Mouse (Mus musculus): Measurements from ENCODE around the gene Usp3. TPM values are rescaled to one million over a fixed set of nuclear protein-coding genes. Genes with fewer than 3 reads are reported as not detected.

Gene Usp3
- polyA plus RNA-seq, 1 experiment from 2014 or later: 75.2 TPM

GRCm38 (mm10) chr9:66586533-66586932 lies 6.4 kb downstream of the Usp3 start:
- Histone ChIP-seq H3K27me3 (no peaks in the 10 kb centered on the region), H3K4me1 (peaks cover 36% of the 10 kb centered on the region), H3K4me2 (no peak overlapping the region), H3K9me3 (no peaks in the 10 kb centered on the region), H3K27ac (no peak overlapping the region), H3K4me3 (no peak overlapping the region), H3K36me3 (no peaks in the 10 kb centered on the region), H3K9ac (no peak overlapping the region)
- 34% methylated on average over 1 of the region's 1 CpGs for WGBS
- ATAC-seq (ENCODE audit: insufficient number of reproducible peaks, insufficient read depth, low FRiP score, low TSS enrichment, low read depth): no peak

- Histone ChIP-seq H3K27ac (no peak overlapping the region), H3K27me3 (no peaks in the 10 kb centered on the region), H3K36me3 (no peaks in the 10 kb centered on the region), H3K4me2 (no peak overlapping the region), H3K4me3 (no peak overlapping the region), H3K9me3 (no peaks in the 10 kb centered on the region), H3K9ac (no peak overlapping the region), H3K4me1 (peaks cover 26% of the 10 kb centered on the region)
- 51% methylated on average over 1 of the region's 1 CpGs for WGBS
- no peak for ATAC-seq (ENCODE audit: insufficient number of reproducible peaks, insufficient read depth, low FRiP score, low TSS enrichment, low read depth)
These were observed 7.8 kb downstream of the Usp3 start for GRCm38 (mm10) chr9:66585191-66585590.

- no peak overlapping the region for H3K27ac ChIP-seq
- no peaks in the 10 kb centered on the region for H3K9me3 ChIP-seq
- peaks cover 20% of the 10 kb centered on the region for H3K4me1 ChIP-seq
- no peak overlapping the region for H3K9ac ChIP-seq
- H3K4me2 ChIP-seq: no peak overlapping the region
- H3K36me3 ChIP-seq: no peaks in the 10 kb centered on the region
- ATAC-seq (ENCODE audit: insufficient number of reproducible peaks, insufficient read depth, low FRiP score, low TSS enrichment, low read depth): no peak
- H3K27me3 ChIP-seq: no peaks in the 10 kb centered on the region
- no peak overlapping the region for H3K4me3 ChIP-seq
These were observed 8.8 kb downstream of the Usp3 start for GRCm38 (mm10) chr9:66584176-66584575.

- no peaks in the 10 kb centered on the region for H3K36me3 ChIP-seq
- no peak for ATAC-seq (ENCODE audit: insufficient number of reproducible peaks, insufficient read depth, low FRiP score, low TSS enrichment, low read depth)
- H3K4me2 ChIP-seq: no peak overlapping the region
- WGBS: 96% methylated on average over 1 of the region's 1 CpGs
- H3K9me3 ChIP-seq: no peaks in the 10 kb centered on the region
- no peaks in the 10 kb centered on the region for H3K27me3 ChIP-seq
- H3K4me1 ChIP-seq: peaks cover 13% of the 10 kb centered on the region
- H3K9ac ChIP-seq: no peak overlapping the region
- H3K4me3 ChIP-seq: no peak overlapping the region
- H3K27ac ChIP-seq: no peak overlapping the region
These were observed 9.7 kb downstream of the Usp3 start for GRCm38 (mm10) chr9:66583244-66583643.

GRCm38 (mm10) chr9:66581694-66582093 lies 11.2 kb downstream of the Usp3 start:
- H3K4me2 ChIP-seq: no peak overlapping the region
- WGBS: 85% methylated on average over 3 of the region's 3 CpGs
- ATAC-seq (ENCODE audit: insufficient number of reproducible peaks, insufficient read depth, low FRiP score, low TSS enrichment, low read depth): no peak
- no peak overlapping the region for H3K9ac ChIP-seq
- H3K27me3 ChIP-seq: no peaks in the 10 kb centered on the region
- H3K4me3 ChIP-seq: no peak overlapping the region
- no peaks in the 10 kb centered on the region for H3K9me3 ChIP-seq
- H3K27ac ChIP-seq: no peak overlapping the region
- H3K36me3 ChIP-seq: no peaks in the 10 kb centered on the region
- peaks cover 4% of the 10 kb centered on the region for H3K4me1 ChIP-seq

GRCm38 (mm10) chr9:66580722-66581121 lies 12.2 kb downstream of the Usp3 start:
- Histone ChIP-seq H3K27ac (no peak overlapping the region), H3K27me3 (no peaks in the 10 kb centered on the region), H3K4me2 (no peak overlapping the region), H3K9ac (no peak overlapping the region), H3K9me3 (no peaks in the 10 kb centered on the region), H3K4me3 (no peak overlapping the region), H3K4me1 (no peaks in the 10 kb centered on the region), H3K36me3 (no peaks in the 10 kb centered on the region)
- 67% methylated on average over 1 of the region's 1 CpGs for WGBS
- no peak for ATAC-seq (ENCODE audit: insufficient number of reproducible peaks, insufficient read depth, low FRiP score, low TSS enrichment, low read depth)

- H3K9me3 ChIP-seq: no peaks in the 10 kb centered on the region
- WGBS: 93% methylated on average over 1 of the region's 1 CpGs
- no peaks in the 10 kb centered on the region for H3K27me3 ChIP-seq
- H3K9ac ChIP-seq: no peak overlapping the region
- no peak overlapping the region for H3K4me3 ChIP-seq
- no peak for ATAC-seq (ENCODE audit: insufficient number of reproducible peaks, insufficient read depth, low FRiP score, low TSS enrichment, low read depth)
- no peak overlapping the region for H3K27ac ChIP-seq
- H3K4me1 ChIP-seq: 0 out of 2 replicates have a peak, but pooled peaks cover 3% of the 10 kb centered on the region
- H3K36me3 ChIP-seq: no peaks in the 10 kb centered on the region
- H3K4me2 ChIP-seq: no peak overlapping the region
These were observed 17.1 kb downstream of the Usp3 start for GRCm38 (mm10) chr9:66575878-66576238.

- no peak for ATAC-seq (ENCODE audit: insufficient number of reproducible peaks, insufficient read depth, low FRiP score, low TSS enrichment, low read depth)
- H3K9me3 ChIP-seq: no peaks in the 10 kb centered on the region
- no peaks in the 10 kb centered on the region for H3K27me3 ChIP-seq
- H3K36me3 ChIP-seq: no peaks in the 10 kb centered on the region
- 87% methylated on average over 1 of the region's 1 CpGs for WGBS
- H3K4me1 ChIP-seq: 0 out of 2 replicates have a peak, but pooled peaks cover 3% of the 10 kb centered on the region
- no peak overlapping the region for H3K9ac ChIP-seq
- H3K4me2 ChIP-seq: no peak overlapping the region
- no peak overlapping the region for H3K27ac ChIP-seq
- H3K4me3 ChIP-seq: no peak overlapping the region
These were observed 17.7 kb downstream of the Usp3 start for GRCm38 (mm10) chr9:66575041-66575877.

GRCm38 (mm10) chr9:66571986-66572700 lies 20.8 kb downstream of the Usp3 start:
- Histone ChIP-seq H3K27me3 (no peaks in the 10 kb centered on the region), H3K4me1 (peaks cover 6% of the 10 kb centered on the region; the same call in 1 of the 2 replicates), H3K4me3 (no peak overlapping the region), H3K9me3 (no peaks in the 10 kb centered on the region), H3K9ac (no peak overlapping the region), H3K36me3 (no peaks in the 10 kb centered on the region), H3K27ac (no peak overlapping the region), H3K4me2 (no peak overlapping the region)
- ATAC-seq (ENCODE audit: insufficient number of reproducible peaks, insufficient read depth, low FRiP score, low TSS enrichment, low read depth): no peak
- WGBS: 70% methylated on average over 4 of the region's 4 CpGs

- Histone ChIP-seq H3K36me3 (no peaks in the 10 kb centered on the region), H3K4me3 (no peak overlapping the region), H3K4me1 (peaks cover 12% of the 10 kb centered on the region), H3K27ac (no peak overlapping the region), H3K27me3 (no peaks in the 10 kb centered on the region), H3K9me3 (no peaks in the 10 kb centered on the region), H3K9ac (no peak overlapping the region), H3K4me2 (no peak overlapping the region)
- no peak for ATAC-seq (ENCODE audit: insufficient number of reproducible peaks, insufficient read depth, low FRiP score, low TSS enrichment, low read depth)
- 79% methylated on average over 1 of the region's 1 CpGs for WGBS
These were observed 30.7 kb downstream of the Usp3 start for GRCm38 (mm10) chr9:66562215-66562614.

GRCm38 (mm10) chr9:66561496-66561895 lies 31.4 kb downstream of the Usp3 start:
- Histone ChIP-seq H3K27me3 (no peaks in the 10 kb centered on the region), H3K4me1 (peaks cover 12% of the 10 kb centered on the region), H3K27ac (no peak overlapping the region), H3K4me3 (no peak overlapping the region), H3K9ac (no peak overlapping the region), H3K36me3 (no peaks in the 10 kb centered on the region), H3K4me2 (no peak overlapping the region), H3K9me3 (no peaks in the 10 kb centered on the region)
- ATAC-seq (ENCODE audit: insufficient number of reproducible peaks, insufficient read depth, low FRiP score, low TSS enrichment, low read depth): no peak
- WGBS: 84% methylated on average over 2 of the region's 2 CpGs

- H3K27ac ChIP-seq: no peak overlapping the region
- ATAC-seq (ENCODE audit: insufficient number of reproducible peaks, insufficient read depth, low FRiP score, low TSS enrichment, low read depth): no peak
- H3K36me3 ChIP-seq: peaks cover under 1% of the 10 kb centered on the region; the same call in 1 of the 2 replicates
- H3K4me1 ChIP-seq: peaks cover 12% of the 10 kb centered on the region
- H3K27me3 ChIP-seq: no peaks in the 10 kb centered on the region
- no peak overlapping the region for H3K9ac ChIP-seq
- no peak overlapping the region for H3K4me2 ChIP-seq
- no peaks in the 10 kb centered on the region for H3K9me3 ChIP-seq
- H3K4me3 ChIP-seq: no peak overlapping the region
- 72% methylated on average over 1 of the region's 1 CpGs for WGBS
These were observed 32.2 kb downstream of the Usp3 start for GRCm38 (mm10) chr9:66560728-66561127.
